Mouse (Mus musculus): ENCODE data around the gene Gtf2i. TPM values are rescaled to one million over a fixed set of nuclear protein-coding genes. Genes with fewer than 3 reads are reported as not detected.

Gtf2i gene
- polyA plus RNA-seq, 1 experiment, result 79.7 TPM

GRCm38 (mm10) chr5:134323869-134324268, 9.3 kb upstream of the Gtf2i start:
- H3K4me2 ChIP-seq (ENCODE audit: low read depth), result no peak overlapping the region
- no peak overlapping the region for H3ac ChIP-seq (ENCODE audit: control insufficient read depth, insufficient read length)
- no peak overlapping the region for H3K4me3 ChIP-seq
- no peaks in the 10 kb centered on the region for H3K79me2 ChIP-seq (ENCODE audit: control insufficient read depth, insufficient read depth)
- no peaks in the 10 kb centered on the region for H3K27me3 ChIP-seq (ENCODE audit: control insufficient read depth, insufficient read depth, insufficient read length)
- no peaks in the 10 kb centered on the region for H3K36me3 ChIP-seq (ENCODE audit: control insufficient read depth, insufficient read depth)
- TF ChIP-seq TCF12 (IDR thresholded peaks at IDR 0.05; ENCODE audit: insufficient read depth, poor library complexity, severe bottlenecking) (no peak), E2F4 (IDR thresholded peaks at IDR 0.05; ENCODE audit: insufficient read depth) (no peak), USF1 (IDR thresholded peaks at IDR 0.05; ENCODE audit: low read depth) (no peak), TCF3 (IDR thresholded peaks at IDR 0.05; ENCODE audit: insufficient read length, low read depth) (no peak), REST (IDR thresholded peaks at IDR 0.05; ENCODE audit: insufficient read depth, insufficient read length) (no peak), MYOG (IDR thresholded peaks at IDR 0.05; ENCODE audit: control insufficient read depth in 1 of 3, insufficient read depth in 1 of 3, insufficient read length in 2 of 3, low read depth in 2 of 3) (no peak), MAX (IDR thresholded peaks at IDR 0.05; ENCODE audit: low read depth) (no peak), SRF (IDR thresholded peaks at IDR 0.05; ENCODE audit: control insufficient read depth, insufficient read length, low read depth) (no peak), MYOD1 (IDR thresholded peaks at IDR 0.05; ENCODE audit: control insufficient read depth in 1 of 3, insufficient read length in 2 of 3, low read depth in 2 of 3) (no peak), POLR2AphosphoS2 (IDR thresholded peaks at IDR 0.05; ENCODE audit: insufficient read length, low read depth) (no peak), CEBPB (IDR thresholded peaks at IDR 0.05; ENCODE audit: insufficient read depth, poor library complexity, severe bottlenecking) (no peak), POLR2A (IDR thresholded peaks at IDR 0.05; ENCODE audit: insufficient read length, low read depth) (no peak)

GRCm38 (mm10) chr5:134323311-134323710, 8.8 kb upstream of the Gtf2i start:
- H3K4me3 ChIP-seq, result no peak overlapping the region
- H3K79me2 ChIP-seq (ENCODE audit: control insufficient read depth, insufficient read depth), result no peaks in the 10 kb centered on the region
- no peak for TF ChIP-seq POLR2A (IDR thresholded peaks at IDR 0.05; ENCODE audit: insufficient read length, low read depth)
- TF ChIP-seq CEBPB (IDR thresholded peaks at IDR 0.05; ENCODE audit: insufficient read depth, poor library complexity, severe bottlenecking), result no peak
- no peak for TF ChIP-seq E2F4 (IDR thresholded peaks at IDR 0.05; ENCODE audit: insufficient read depth)
- TF ChIP-seq TCF3 (IDR thresholded peaks at IDR 0.05; ENCODE audit: insufficient read length, low read depth), result no peak
- no peak for TF ChIP-seq REST (IDR thresholded peaks at IDR 0.05; ENCODE audit: insufficient read depth, insufficient read length)
- TF ChIP-seq MYOG (IDR thresholded peaks at IDR 0.05; ENCODE audit: control insufficient read depth in 1 of 3, insufficient read depth in 1 of 3, insufficient read length in 2 of 3, low read depth in 2 of 3), result no peak
- no peak for TF ChIP-seq MAX (IDR thresholded peaks at IDR 0.05; ENCODE audit: low read depth)
- no peak for TF ChIP-seq SRF (IDR thresholded peaks at IDR 0.05; ENCODE audit: control insufficient read depth, insufficient read length, low read depth)
- no peak for TF ChIP-seq POLR2AphosphoS2 (IDR thresholded peaks at IDR 0.05; ENCODE audit: insufficient read length, low read depth)
- no peak for TF ChIP-seq MYOD1 (IDR thresholded peaks at IDR 0.05; ENCODE audit: control insufficient read depth in 1 of 3, insufficient read length in 2 of 3, low read depth in 2 of 3)
- TF ChIP-seq TCF12 (IDR thresholded peaks at IDR 0.05; ENCODE audit: insufficient read depth, poor library complexity, severe bottlenecking), result no peak
- TF ChIP-seq USF1 (IDR thresholded peaks at IDR 0.05; ENCODE audit: low read depth), result no peak

GRCm38 (mm10) chr5:134322355-134322754, 7.8 kb upstream of the Gtf2i start:
- no peaks in the 10 kb centered on the region for H3K79me2 ChIP-seq (ENCODE audit: control insufficient read depth, insufficient read depth)
- no peak overlapping the region for H3K4me2 ChIP-seq (ENCODE audit: low read depth)
- no peak overlapping the region for H3ac ChIP-seq (ENCODE audit: control insufficient read depth, insufficient read length)
- no peaks in the 10 kb centered on the region for H3K27me3 ChIP-seq (ENCODE audit: control insufficient read depth, insufficient read depth, insufficient read length)
- no peak for TF ChIP-seq SRF (IDR thresholded peaks at IDR 0.05; ENCODE audit: control insufficient read depth, insufficient read length, low read depth)
- no peak for TF ChIP-seq MYOD1 (IDR thresholded peaks at IDR 0.05; ENCODE audit: control insufficient read depth in 1 of 3, insufficient read length in 2 of 3, low read depth in 2 of 3)
- no peak for TF ChIP-seq REST (IDR thresholded peaks at IDR 0.05; ENCODE audit: insufficient read depth, insufficient read length)
- no peak for TF ChIP-seq MYOG (IDR thresholded peaks at IDR 0.05; ENCODE audit: control insufficient read depth in 1 of 3, insufficient read depth in 1 of 3, insufficient read length in 2 of 3, low read depth in 2 of 3)
- TF ChIP-seq TCF12 (IDR thresholded peaks at IDR 0.05; ENCODE audit: insufficient read depth, poor library complexity, severe bottlenecking), result no peak
- TF ChIP-seq E2F4 (IDR thresholded peaks at IDR 0.05; ENCODE audit: insufficient read depth), result no peak
- TF ChIP-seq CEBPB (IDR thresholded peaks at IDR 0.05; ENCODE audit: insufficient read depth, poor library complexity, severe bottlenecking), result no peak
- no peak for TF ChIP-seq TCF3 (IDR thresholded peaks at IDR 0.05; ENCODE audit: insufficient read length, low read depth)
- TF ChIP-seq MAX (IDR thresholded peaks at IDR 0.05; ENCODE audit: low read depth), result no peak
- no peak for TF ChIP-seq POLR2AphosphoS2 (IDR thresholded peaks at IDR 0.05; ENCODE audit: insufficient read length, low read depth)
- no peak for TF ChIP-seq POLR2A (IDR thresholded peaks at IDR 0.05; ENCODE audit: insufficient read length, low read depth)
- no peak for TF ChIP-seq USF1 (IDR thresholded peaks at IDR 0.05; ENCODE audit: low read depth)
- no peak overlapping the region for H3K4me3 ChIP-seq
- no peaks in the 10 kb centered on the region for H3K36me3 ChIP-seq (ENCODE audit: control insufficient read depth, insufficient read depth)

More at GRCm38 (mm10) chr5:134323311-134323710, 8.8 kb upstream of the Gtf2i start:
- no peak overlapping the region for H3K4me2 ChIP-seq (ENCODE audit: low read depth)
- H3ac ChIP-seq (ENCODE audit: control insufficient read depth, insufficient read length), result no peak overlapping the region
- H3K36me3 ChIP-seq (ENCODE audit: control insufficient read depth, insufficient read depth), result no peaks in the 10 kb centered on the region
- no peaks in the 10 kb centered on the region for H3K27me3 ChIP-seq (ENCODE audit: control insufficient read depth, insufficient read depth, insufficient read length)

GRCm38 (mm10) chr5:134321699-134322098, 7.1 kb upstream of the Gtf2i start:
- H3K4me3 ChIP-seq, result no peak overlapping the region
- TF ChIP-seq REST (IDR thresholded peaks at IDR 0.05; ENCODE audit: insufficient read depth, insufficient read length) (no peak), POLR2AphosphoS2 (IDR thresholded peaks at IDR 0.05; ENCODE audit: insufficient read length, low read depth) (no peak), CEBPB (IDR thresholded peaks at IDR 0.05; ENCODE audit: insufficient read depth, poor library complexity, severe bottlenecking) (no peak), MYOG (IDR thresholded peaks at IDR 0.05; ENCODE audit: control insufficient read depth in 1 of 3, insufficient read depth in 1 of 3, insufficient read length in 2 of 3, low read depth in 2 of 3) (no peak), POLR2A (IDR thresholded peaks at IDR 0.05; ENCODE audit: insufficient read length, low read depth) (no peak), USF1 (IDR thresholded peaks at IDR 0.05; ENCODE audit: low read depth) (no peak), TCF3 (IDR thresholded peaks at IDR 0.05; ENCODE audit: insufficient read length, low read depth) (no peak), SRF (IDR thresholded peaks at IDR 0.05; ENCODE audit: control insufficient read depth, insufficient read length, low read depth) (no peak), TCF12 (IDR thresholded peaks at IDR 0.05; ENCODE audit: insufficient read depth, poor library complexity, severe bottlenecking) (no peak), MYOD1 (IDR thresholded peaks at IDR 0.05; ENCODE audit: control insufficient read depth in 1 of 3, insufficient read length in 2 of 3, low read depth in 2 of 3) (no peak), E2F4 (IDR thresholded peaks at IDR 0.05; ENCODE audit: insufficient read depth) (no peak), MAX (IDR thresholded peaks at IDR 0.05; ENCODE audit: low read depth) (no peak)
- no peak overlapping the region for H3ac ChIP-seq (ENCODE audit: control insufficient read depth, insufficient read length)
- H3K4me2 ChIP-seq (ENCODE audit: low read depth), result no peak overlapping the region
- no peaks in the 10 kb centered on the region for H3K27me3 ChIP-seq (ENCODE audit: control insufficient read depth, insufficient read depth, insufficient read length)
- no peaks in the 10 kb centered on the region for H3K36me3 ChIP-seq (ENCODE audit: control insufficient read depth, insufficient read depth)
- H3K79me2 ChIP-seq (ENCODE audit: control insufficient read depth, insufficient read depth), result no peaks in the 10 kb centered on the region
